Mouse (Mus musculus) lung, postnatal 0 days (tissue): ENCODE measurements at regions not wholly inside any gene's neighbourhood (a gene's known extent, or its start where the extent isn't known, plus 50 kb on each side); places are given as distances from the start of the nearest gene placed in this dataset.

Experiments used
- ATAC-seq: fragments of 200-750 bp; cut with Nextera tagmentation; 2 replicates; pipeline ENCODE4 v1.8.0; 2017; ENCODE audit warnings: moderate library complexity
- DNase-seq: peaks from one replicate; pipeline ENCODE4 v3.0.0-alpha.2; 2016; ENCODE audit warnings: low spot score
- H3K27ac ChIP-seq: fragments of 300-500 bp; sonication (generic); 2 replicates; pipeline ENCODE4 v1.5.1; 2014; ENCODE audit warnings: antibody characterized with exemption, mild to moderate bottlenecking, low read length, mixed read lengths
- H3K27me3 ChIP-seq: fragments of 300-500 bp; sonication (generic); replicated peaks from 2 replicates; pipeline ENCODE4 v1.6.1; 2014; ENCODE audit warnings: low read length, mixed read lengths; ENCODE audit not compliant: insufficient read depth
- H3K36me3 ChIP-seq: fragments of 300-500 bp; sonication (generic); 2 replicates; pipeline ENCODE4 v1.6.1; 2014; ENCODE audit warnings: low read length, mixed read lengths; ENCODE audit not compliant: insufficient read depth
- H3K4me1 ChIP-seq: fragments of 300-500 bp; sonication (generic); 2 replicates; pipeline ENCODE4 v1.6.1; 2014; ENCODE audit warnings: antibody characterized with exemption, low read depth, low read length, mixed read lengths; ENCODE audit not compliant: insufficient read depth
- H3K4me2 ChIP-seq: fragments of 300-500 bp; sonication (generic); replicated peaks from 2 replicates; pipeline ENCODE4 v1.6.1; 2014; ENCODE audit warnings: low read depth, mild to moderate bottlenecking, low read length, moderate library complexity, mixed read lengths
- H3K4me3 ChIP-seq: fragments of 300-500 bp; sonication (generic); 2 replicates; pipeline ENCODE4 v1.5.1; 2014; ENCODE audit warnings: low read depth, low read length
- H3K9ac ChIP-seq: fragments of 300-500 bp; sonication (generic); replicated peaks from 2 replicates; pipeline ENCODE4 v1.6.1; 2014; ENCODE audit warnings: low read depth, mild to moderate bottlenecking
- H3K9me3 ChIP-seq: fragments of 300-500 bp; sonication (generic); 2 replicates; pipeline ENCODE4 v1.6.1; 2016; ENCODE audit warnings: low read length, mixed read lengths
- CTCF ChIP-seq: IDR thresholded peaks from 2 replicates; pipeline ENCODE4 v1.5.1; 2016; ENCODE audit warnings: antibody characterized with exemption, mild to moderate bottlenecking
- EP300 ChIP-seq: IDR thresholded peaks from 2 replicates; pipeline ENCODE4 v1.6.1; 2016; ENCODE audit warnings: antibody characterized with exemption, mild to moderate bottlenecking, control low read depth
- WGBS: fragments of 180-500 bp; shearing (Covaris S2); extraction: QIAGEN DNeasy Blood & Tissue Kit; methylation state at CpG from one replicate; pipeline ENCODE4 v1.1.7; 2014; 5-methylcytosine and 5-hydroxymethylcytosine counted together

GRCm38 (mm10) chr12:31157453-31157852 lies 83.1 kb upstream of the Gm6993 start:
- ATAC-seq: no peak
- peak; percentile 44 for DNase-seq
- Histone ChIP-seq H3K4me2 (no peak overlapping the region), H3K9ac (no peak overlapping the region), H3K4me1 (peaks cover 9% of the 10 kb centered on the region; the same call in 1 of the 2 replicates), H3K4me3 (no peak overlapping the region), H3K27me3 (no peaks in the 10 kb centered on the region), H3K27ac (no peak overlapping the region), H3K36me3 (no peaks in the 10 kb centered on the region), H3K9me3 (no peaks in the 10 kb centered on the region)
- 55% methylated on average over 3 of the region's 3 CpGs for WGBS
- TF ChIP-seq CTCF (no peak), EP300 (no peak)

- Histone ChIP-seq H3K9ac (no peak overlapping the region), H3K4me3 (no peak overlapping the region), H3K9me3 (no peaks in the 10 kb centered on the region), H3K27me3 (no peaks in the 10 kb centered on the region), H3K4me2 (no peak overlapping the region), H3K27ac (no peak overlapping the region), H3K36me3 (no peaks in the 10 kb centered on the region), H3K4me1 (peaks cover 9% of the 10 kb centered on the region; the same call in 1 of the 2 replicates)
- DNase-seq: no peak
- ATAC-seq: no peak
- 83% methylated on average over 1 of the region's 1 CpGs for WGBS
- TF ChIP-seq CTCF: no peak
- TF ChIP-seq EP300: no peak
Measured at GRCm38 (mm10) chr12:31157890-31158289, 82.7 kb upstream of the Gm6993 start.

- Histone ChIP-seq H3K36me3 (no peaks in the 10 kb centered on the region), H3K27me3 (no peaks in the 10 kb centered on the region), H3K4me2 (no peak overlapping the region), H3K9ac (no peak overlapping the region), H3K4me3 (no peak overlapping the region), H3K4me1 (peaks cover 9% of the 10 kb centered on the region; the same call in 1 of the 2 replicates), H3K9me3 (no peaks in the 10 kb centered on the region), H3K27ac (no peak overlapping the region)
- ATAC-seq (no peak), DNase-seq (no peak)
- TF ChIP-seq EP300: no peak
- no peak for TF ChIP-seq CTCF
- WGBS: 71% methylated on average over 4 of the region's 4 CpGs
Measured at GRCm38 (mm10) chr12:31158885-31159284, 81.7 kb upstream of the Gm6993 start.

GRCm38 (mm10) chr12:31159378-31159777 lies 81.2 kb upstream of the Gm6993 start:
- no peaks in the 10 kb centered on the region for H3K9me3 ChIP-seq
- H3K4me3 ChIP-seq: no peak overlapping the region
- DNase-seq (no peak), ATAC-seq (no peak)
- H3K9ac ChIP-seq: no peak overlapping the region
- TF ChIP-seq CTCF: no peak
- no peak for TF ChIP-seq EP300
- H3K36me3 ChIP-seq: no peaks in the 10 kb centered on the region
- H3K27me3 ChIP-seq: no peaks in the 10 kb centered on the region
- peaks cover 8% of the 10 kb centered on the region; the same call in 1 of the 2 replicates for H3K4me1 ChIP-seq
- H3K4me2 ChIP-seq: no peak overlapping the region
- H3K27ac ChIP-seq: no peak overlapping the region
- 44% methylated on average over 7 of the region's 7 CpGs for WGBS

GRCm38 (mm10) chr12:31168221-31168890 lies 72.2 kb upstream of the Gm6993 start:
- Histone ChIP-seq H3K4me3 (no peak overlapping the region), H3K4me1 (no peaks in the 10 kb centered on the region), H3K27me3 (no peaks in the 10 kb centered on the region), H3K9me3 (no peaks in the 10 kb centered on the region), H3K4me2 (no peak overlapping the region), H3K27ac (no peak overlapping the region), H3K9ac (no peak overlapping the region), H3K36me3 (no peaks in the 10 kb centered on the region)
- peak; percentile 16; the same call in 1 of the 2 replicates for ATAC-seq
- TF ChIP-seq CTCF: peak; percentile 78
- TF ChIP-seq EP300: peak; percentile 53; the same call in 1 of the 2 replicates
- DNase-seq: peak; percentile 84
- WGBS: 37% methylated on average over 4 of the region's 4 CpGs

GRCm38 (mm10) chr12:31170111-31170510 lies 70.5 kb upstream of the Gm6993 start:
- Histone ChIP-seq H3K27me3 (no peaks in the 10 kb centered on the region), H3K36me3 (no peaks in the 10 kb centered on the region), H3K4me2 (no peak overlapping the region), H3K9ac (no peak overlapping the region), H3K27ac (no peak overlapping the region; the same call in 1 of the 2 replicates), H3K9me3 (no peaks in the 10 kb centered on the region), H3K4me1 (no peaks in the 10 kb centered on the region), H3K4me3 (no peak overlapping the region)
- no peak for TF ChIP-seq CTCF
- TF ChIP-seq EP300: no peak
- ATAC-seq: 0 out of 2 replicates have a peak, but pooled peaks have one; percentile 6
- 46% methylated on average over 6 of the region's 6 CpGs for WGBS
- DNase-seq: peak; percentile 68
